Mouse (Mus musculus) forebrain, embryonic 11.5 days (tissue): ENCODE results near the gene Celsr1. TPM values are rescaled to one million over a fixed set of nuclear protein-coding genes. Genes with fewer than 3 reads are reported as not detected.

Source experiments
- ATAC-seq: fragments of 200-750 bp; cut with Nextera tagmentation; replicated peaks from 2 replicates; pipeline ENCODE4 v1.8.0; 2017; ENCODE audit warnings: moderate TSS enrichment; ENCODE audit not compliant: low FRiP score
- DNase-seq: peaks from one replicate; pipeline ENCODE4 v3.0.0-alpha.2; 2017; ENCODE audit warnings: low spot score
- H3K27ac ChIP-seq: fragments of 300-500 bp; sonication (generic); 2 replicates; pipeline ENCODE4 v1.5.1; 2014; ENCODE audit warnings: low read depth, low read length
- H3K27me3 ChIP-seq: fragments of 300-500 bp; sonication (generic); 2 replicates; pipeline ENCODE4 v1.6.1; 2014; ENCODE audit warnings: mild to moderate bottlenecking, low read length, mixed read lengths; ENCODE audit not compliant: control insufficient read depth, insufficient read depth
- H3K36me3 ChIP-seq: fragments of 300-500 bp; sonication (generic); 2 replicates; pipeline ENCODE4 v1.6.1; 2014; ENCODE audit warnings: mild to moderate bottlenecking, low read length, moderate library complexity, mixed read lengths; ENCODE audit not compliant: control insufficient read depth, insufficient read depth
- H3K4me1 ChIP-seq: fragments of 300-500 bp; sonication (generic); replicated peaks from 2 replicates; pipeline ENCODE4 v1.6.1; 2014; ENCODE audit warnings: low read length, mixed read lengths; ENCODE audit not compliant: control insufficient read depth, insufficient read depth
- H3K4me2 ChIP-seq: fragments of 300-500 bp; sonication (generic); 2 replicates; pipeline ENCODE4 v1.6.1; 2014; ENCODE audit warnings: low read depth, mild to moderate bottlenecking, low read length, moderate library complexity, mixed read lengths; ENCODE audit not compliant: severe bottlenecking
- H3K4me3 ChIP-seq: fragments of 300-500 bp; sonication (generic); 2 replicates; pipeline ENCODE4 v1.5.1; 2014; ENCODE audit warnings: low read depth, low read length
- H3K9ac ChIP-seq: fragments of 300-500 bp; sonication (generic); 2 replicates; pipeline ENCODE4 v1.6.1; 2014; ENCODE audit warnings: low read length
- H3K9me3 ChIP-seq: fragments of 300-500 bp; sonication (generic); 2 replicates; pipeline ENCODE4 v1.6.1; 2016; ENCODE audit warnings: low read length, mixed read lengths; ENCODE audit not compliant: control insufficient read depth
- WGBS: fragments of 180-500 bp; shearing (Covaris S2); extraction: QIAGEN DNeasy Blood & Tissue Kit; methylation state at CpG from one replicate; pipeline ENCODE4 v1.1.7; 2014; 5-methylcytosine and 5-hydroxymethylcytosine counted together
- polyA plus RNA-seq: library from polyadenylated mRNA; unstranded; fragments of >200 nt; fragmentation: Nextera tagmentation; extraction: Ambion mirVana; gene quantifications from 2 replicates; pipeline ENCODE4 v1.2.1, GENCODE M21; 2014

Gene Celsr1
- 7.3 and 7.9 TPM in 2 replicates for polyA plus RNA-seq

GRCm38 (mm10) chr15:86033191-86033841 is at the start of gene Celsr1:
Gene Celsr1 (minus strand): TSS chr15:86033777.
- peak within 1 kb of the TSS; percentile 70 for H3K9ac ChIP-seq
- under 1% methylated on average over 80 of the region's 80 CpGs for WGBS
- ATAC-seq (peak; percentile 23), DNase-seq (peak; percentile 85)
- H3K4me3 ChIP-seq, result peak within 1 kb of the TSS; percentile 60
- peaks cover 21% of the 10 kb centered on the region for H3K36me3 ChIP-seq
- peak within 1 kb of the TSS; percentile 65 for H3K27ac ChIP-seq
- peaks cover 16% of the 10 kb centered on the region for H3K27me3 ChIP-seq
- H3K4me1 ChIP-seq, result peaks cover 8% of the 10 kb centered on the region
- H3K9me3 ChIP-seq, result peaks cover 25% of the 10 kb centered on the region
- H3K4me2 ChIP-seq, result peak within 1 kb of the TSS; percentile 88

GRCm38 (mm10) chr15:86083261-86083741 is 49.7 kb upstream of the Celsr1 start:
- Histone ChIP-seq H3K4me3 (no peak overlapping the region), H3K27ac (no peak overlapping the region), H3K4me2 (no peak overlapping the region), H3K27me3 (no peaks in the 10 kb centered on the region), H3K36me3 (no peaks in the 10 kb centered on the region), H3K9me3 (no peaks in the 10 kb centered on the region), H3K4me1 (peaks cover 36% of the 10 kb centered on the region), H3K9ac (no peak overlapping the region)
- no peak for ATAC-seq
- 62% methylated on average over 6 of the region's 6 CpGs for WGBS
- DNase-seq, result no peak

GRCm38 (mm10) chr15:86082551-86082961 is 49.0 kb upstream of the Celsr1 start:
- Histone ChIP-seq H3K27ac (no peak overlapping the region), H3K4me1 (peaks cover 30% of the 10 kb centered on the region), H3K36me3 (no peaks in the 10 kb centered on the region), H3K9me3 (no peaks in the 10 kb centered on the region), H3K27me3 (no peaks in the 10 kb centered on the region), H3K4me3 (no peak overlapping the region), H3K9ac (no peak overlapping the region), H3K4me2 (no peak overlapping the region)
- ATAC-seq (no peak), DNase-seq (no peak)
- WGBS, result 92% methylated on average over 11 of the region's 11 CpGs

GRCm38 (mm10) chr15:86081654-86082053 is 48.1 kb upstream of the Celsr1 start:
- ATAC-seq (no peak), DNase-seq (no peak)
- H3K27me3 ChIP-seq, result no peaks in the 10 kb centered on the region
- peaks cover 21% of the 10 kb centered on the region for H3K4me1 ChIP-seq
- 43% methylated on average over 12 of the region's 12 CpGs for WGBS
- no peak overlapping the region for H3K4me2 ChIP-seq
- no peak overlapping the region for H3K9ac ChIP-seq
- no peaks in the 10 kb centered on the region for H3K9me3 ChIP-seq
- no peaks in the 10 kb centered on the region for H3K36me3 ChIP-seq
- no peak overlapping the region for H3K4me3 ChIP-seq
- no peak overlapping the region for H3K27ac ChIP-seq

- peaks cover 10% of the 10 kb centered on the region; the same call in 1 of the 2 replicates for H3K4me1 ChIP-seq
- H3K27me3 ChIP-seq, result no peaks in the 10 kb centered on the region
- no peak overlapping the region for H3K4me3 ChIP-seq
- ATAC-seq (no peak), DNase-seq (no peak)
- H3K9ac ChIP-seq, result no peak overlapping the region
- 88% methylated on average over 1 of the region's 1 CpGs for whole genome bisulfite sequencing
- H3K4me2 ChIP-seq, result no peak overlapping the region
- H3K9me3 ChIP-seq, result no peaks in the 10 kb centered on the region
- no peaks in the 10 kb centered on the region for H3K36me3 ChIP-seq
- H3K27ac ChIP-seq, result no peak overlapping the region
Observed at GRCm38 (mm10) chr15:86080408-86080807, 46.8 kb upstream of the Celsr1 start.

- H3K4me2 ChIP-seq, result no peak overlapping the region
- H3K4me3 ChIP-seq, result no peak overlapping the region
- DNase-seq, result no peak
- ATAC-seq, result no peak
- H3K36me3 ChIP-seq, result no peaks in the 10 kb centered on the region
- H3K27ac ChIP-seq, result no peak overlapping the region
- WGBS, result 68% methylated on average over 4 of the region's 4 CpGs
- H3K4me1 ChIP-seq, result peaks cover 5% of the 10 kb centered on the region; the same call in 1 of the 2 replicates
- H3K27me3 ChIP-seq, result no peaks in the 10 kb centered on the region
- H3K9ac ChIP-seq, result no peak overlapping the region
- H3K9me3 ChIP-seq, result no peaks in the 10 kb centered on the region
Observed at GRCm38 (mm10) chr15:86079876-86080275, 46.3 kb upstream of the Celsr1 start.

GRCm38 (mm10) chr15:86079467-86079866 is 45.9 kb upstream of the Celsr1 start:
- H3K4me3 ChIP-seq, result no peak overlapping the region
- H3K4me1 ChIP-seq, result peaks cover 3% of the 10 kb centered on the region; the same call in 1 of the 2 replicates
- H3K9ac ChIP-seq, result no peak overlapping the region
- ATAC-seq (no peak), DNase-seq (no peak)
- 81% methylated on average over 5 of the region's 5 CpGs for WGBS
- no peaks in the 10 kb centered on the region for H3K27me3 ChIP-seq
- H3K4me2 ChIP-seq, result no peak overlapping the region
- no peak overlapping the region for H3K27ac ChIP-seq
- no peaks in the 10 kb centered on the region for H3K36me3 ChIP-seq
- no peaks in the 10 kb centered on the region for H3K9me3 ChIP-seq

- no peak for DNase-seq
- no peak overlapping the region for H3K4me2 ChIP-seq
- H3K27ac ChIP-seq, result no peak overlapping the region
- no peak overlapping the region for H3K9ac ChIP-seq
- H3K36me3 ChIP-seq, result no peaks in the 10 kb centered on the region
- no peak for ATAC-seq
- no peaks in the 10 kb centered on the region for H3K4me1 ChIP-seq
- no peaks in the 10 kb centered on the region for H3K27me3 ChIP-seq
- H3K4me3 ChIP-seq, result no peak overlapping the region
- no peaks in the 10 kb centered on the region for H3K9me3 ChIP-seq
- WGBS, result 84% methylated on average over 18 of the region's 18 CpGs
Observed at GRCm38 (mm10) chr15:86078481-86079216, 45.1 kb upstream of the Celsr1 start.
